Comparison of ENCODE assay signal across 13 mouse cellular contexts in genomic region chr12:82165651-82166050, GRCm38 (mm10). TPM values are rescaled to one million over a fixed set of nuclear protein-coding genes. Genes with fewer than 3 reads are reported as not detected.
DNase-seq lines count a peak whose midpoint lies in the region; ATAC-seq and TF ChIP-seq lines count a peak whose summit lies in the region.
"Had no signal": no experiment of that assay in that cellular context is flagged by ENCODE, and none has a peak within 500 bp of the region (broad histone marks: within the 10 kb centered on the region; RNA-seq: fewer than 3 reads in every experiment).

No protein-coding gene starts in this region.

- no peak for TF ChIP-seq CTCF in intestine, postnatal 0 days (IDR thresholded peaks at IDR 0.05; ENCODE audit: low read depth)

- no peak overlapping the region for H3K4me3 ChIP-seq in kidney, embryonic 15.5 days (replicated peaks)
- H3K4me3 ChIP-seq in embryonic facial prominence, embryonic 10.5 days, result no peak overlapping the region
- H3K4me3 ChIP-seq in intestine, postnatal 0 days (ENCODE audit: low read depth, low read length), result no peak overlapping the region
- H3K4me3 ChIP-seq: embryonic facial prominence, embryonic 13.5 days; heart, embryonic 13.5 days had no signal

- H3K4me1 ChIP-seq in kidney, embryonic 15.5 days, result peaks cover 16% of the 10 kb centered on the region
- H3K4me1 ChIP-seq in embryonic facial prominence, embryonic 10.5 days, result peaks cover 31% of the 10 kb centered on the region
- no peaks in the 10 kb centered on the region for H3K4me1 ChIP-seq in intestine, postnatal 0 days (replicated peaks; ENCODE audit: control insufficient read depth, insufficient read depth, low read length)

- no peaks in the 10 kb centered on the region for H3K9me3 ChIP-seq in kidney, embryonic 15.5 days (replicated peaks)
- H3K9me3 ChIP-seq in embryonic facial prominence, embryonic 10.5 days, result no peaks in the 10 kb centered on the region
- no peaks in the 10 kb centered on the region for H3K9me3 ChIP-seq in intestine, postnatal 0 days (ENCODE audit: control insufficient read depth)
- H3K9me3 ChIP-seq: embryonic facial prominence, embryonic 13.5 days; heart, embryonic 13.5 days had no signal

- no peak overlapping the region for H3K9ac ChIP-seq in kidney, embryonic 15.5 days
- H3K9ac ChIP-seq in intestine, postnatal 0 days (ENCODE audit: low read depth, low read length), result no peak overlapping the region

- intact Hi-C loops in left cerebral cortex, postnatal 10 days (cut with DNase I), result loop anchor here (5.0 kb wide), 1 partner anchor 58 kb away; no protein-coding TSS in a partner anchor

- no peak for DNase-seq in kidney, adult 8-10 months
- DNase-seq in CD4-positive helper T cell, adult 2 months (ENCODE audit: low read depth, low spot score), result peak; percentile 61
- DNase-seq in embryonic facial prominence, embryonic 10.5 days (ENCODE audit: low spot score), result no peak
- no peak for DNase-seq in right cerebral cortex, adult 2 months (ENCODE audit: low spot score in 2 of 2)
- no peak for DNase-seq in left cerebral cortex, postnatal 10 days (ENCODE audit: extremely low spot score in 1 of 2, low spot score in 2 of 2)
- DNase-seq in retina, embryonic 14.5 days (ENCODE audit: low spot score), result no peak
- DNase-seq: cerebellum, adult 9-10 months; kidney, adult 2 months; right cerebral cortex, adult 18-20 months had no signal

- H3K27me3 ChIP-seq in kidney, embryonic 15.5 days, result no peaks in the 10 kb centered on the region
- H3K27me3 ChIP-seq in embryonic facial prominence, embryonic 10.5 days (replicated peaks; ENCODE audit: low read depth, poor library complexity, severe bottlenecking), result no peaks in the 10 kb centered on the region
- no peaks in the 10 kb centered on the region for H3K27me3 ChIP-seq in intestine, postnatal 0 days (replicated peaks; ENCODE audit: control insufficient read depth, insufficient read depth, low read length)
- H3K27me3 ChIP-seq: embryonic facial prominence, embryonic 13.5 days; heart, embryonic 13.5 days had no signal

- H3K27ac ChIP-seq in kidney, embryonic 15.5 days, result no peak overlapping the region
- H3K27ac ChIP-seq in embryonic facial prominence, embryonic 10.5 days (replicated peaks), result peak overlapping the region; percentile 60; the same call in 1 of the 2 replicates
- H3K27ac ChIP-seq in intestine, postnatal 0 days (ENCODE audit: low read depth, low read length), result no peak overlapping the region
- H3K27ac ChIP-seq: embryonic facial prominence, embryonic 13.5 days; heart, embryonic 13.5 days had no signal

- H3K36me3 ChIP-seq in kidney, embryonic 15.5 days, result no peaks in the 10 kb centered on the region
- H3K36me3 ChIP-seq in embryonic facial prominence, embryonic 10.5 days (replicated peaks), result no peaks in the 10 kb centered on the region
- no peaks in the 10 kb centered on the region for H3K36me3 ChIP-seq in intestine, postnatal 0 days (ENCODE audit: control insufficient read depth, insufficient read depth)
- H3K36me3 ChIP-seq: embryonic facial prominence, embryonic 13.5 days; heart, embryonic 13.5 days had no signal

- 77% methylated on average over 4 of the region's 4 CpGs for WGBS in kidney, embryonic 15.5 days
- 85% methylated on average over 4 of the region's 4 CpGs for WGBS in embryonic facial prominence, embryonic 10.5 days
- 43% methylated on average over 4 of the region's 4 CpGs for WGBS in intestine, postnatal 0 days

- ATAC-seq in kidney, embryonic 15.5 days (replicated peaks; ENCODE audit: low FRiP score), result no peak
- no peak for ATAC-seq in intestine, postnatal 0 days

- H3K4me2 ChIP-seq in kidney, embryonic 15.5 days, result peak overlapping the region; percentile 51; the same call in 1 of the 2 replicates
- peak overlapping the region; percentile 54; the same call in 1 of the 2 replicates for H3K4me2 ChIP-seq in intestine, postnatal 0 days (replicated peaks; ENCODE audit: low read depth)

RNA-seq across cellular contexts. Expression of gene Sipa1l1, which starts 3.5 kb away (rescaled TPM):
- 38.1 and 39.8 TPM in 2 replicates for polyA plus RNA-seq in kidney, embryonic 15.5 days (2015; fragmentation: Nextera tagmentation; extraction: Ambion mirVana)
- polyA plus RNA-seq in embryonic facial prominence, embryonic 10.5 days (2016; fragmentation: Nextera tagmentation; extraction: Ambion mirVana), result 34.0 and 36.5 TPM in 2 replicates
- 10.2 and 12.6 TPM in 2 replicates for polyA plus RNA-seq in intestine, postnatal 0 days (2015; fragmentation: Nextera tagmentation; extraction: Ambion mirVana)
- 100 to 1,000 TPM; 129 to 135 TPM for total RNA-seq in left cerebral cortex, postnatal 10 days (2021)
